Mouse (Mus musculus) CH12.LX (cell line): Measurements from ENCODE around the gene Vmn1r202. TPM values are rescaled to one million over a fixed set of nuclear protein-coding genes. Genes with fewer than 3 reads are reported as not detected.

Experiments used
- DNase-seq: peaks from one replicate; pipeline ENCODE4 v3.0.0-alpha.2; 2013; ENCODE audit errors: extremely low read depth
- H3K27ac ChIP-seq: 2 replicates; pipeline ENCODE4 v1.5.1; 2012; ENCODE audit warnings: low read depth, mild to moderate bottlenecking, control low read depth, moderate library complexity; ENCODE audit not compliant: insufficient read depth
- H3K27me3 ChIP-seq: replicated peaks from 2 replicates; pipeline ENCODE3; 2012; ENCODE audit warnings: inconsistent platforms
- H3K36me3 ChIP-seq, 2 experiments: replicated peaks in 1 of 2; 2 replicates each; pipeline versions ENCODE3 to v1.6.1; 2012; ENCODE audit warnings: inconsistent platforms in 1 of 2, low read length in 1 of 2, mild to moderate bottlenecking in 1 of 2, mixed read lengths in 1 of 2, moderate library complexity in 1 of 2; ENCODE audit not compliant: control insufficient read depth in 1 of 2, insufficient read depth in 1 of 2
- H3K4me1 ChIP-seq, 2 experiments: 2 replicates each; pipeline ENCODE4 v1.6.1; 2012; ENCODE audit warnings: inconsistent platforms in 1 of 2, moderate library complexity in 1 of 2; ENCODE audit not compliant: insufficient read depth in 2 of 2, control insufficient read depth in 1 of 2
- H3K4me2 ChIP-seq: 2 replicates; pipeline ENCODE4 v1.6.1; 2012; ENCODE audit warnings: low read depth, mild to moderate bottlenecking, control low read depth; ENCODE audit not compliant: poor library complexity, insufficient read depth, severe bottlenecking
- H3K4me3 ChIP-seq, 3 experiments: fragments of 150-350 bp in 1 of 3; sonication (generic) in 1 of 3; replicated peaks in 1 of 3; 2 replicates each; pipeline versions ENCODE3 to v1.5.1; 2011 to 2012; ENCODE audit warnings: low read depth in 2 of 3, low read length in 2 of 3, mild to moderate bottlenecking in 2 of 3, moderate library complexity in 2 of 3, control low read depth in 1 of 3, improper control_type of control experiment in 1 of 3, inconsistent platforms in 1 of 3, mixed read lengths in 1 of 3; ENCODE audit not compliant: poor library complexity in 1 of 3
- H3K79me2 ChIP-seq: replicated peaks from 2 replicates; pipeline ENCODE4 v1.6.1; 2012; ENCODE audit warnings: mild to moderate bottlenecking, moderate library complexity; ENCODE audit not compliant: control insufficient read depth, poor library complexity, insufficient read depth, severe bottlenecking; ENCODE audit errors: extremely low read depth
- H3K9ac ChIP-seq: 2 replicates; pipeline ENCODE4 v1.6.1; 2012; ENCODE audit warnings: low read depth, mild to moderate bottlenecking, control low read depth, moderate library complexity; ENCODE audit not compliant: insufficient read depth
- H3K9me3 ChIP-seq: replicated peaks from 2 replicates; pipeline ENCODE3; 2012; ENCODE audit warnings: low read length, inconsistent platforms, mixed read lengths
- BHLHE40 ChIP-seq: IDR thresholded peaks from 2 replicates; pipeline ENCODE4 v1.6.1; 2011; ENCODE audit warnings: mild to moderate bottlenecking, low read depth, low read length, improper control_type of control experiment
- EP300 ChIP-seq: IDR thresholded peaks from 2 replicates; pipeline ENCODE4 v1.6.1; 2011; ENCODE audit warnings: low read length, improper control_type of control experiment
- ETS1 ChIP-seq: conservative IDR thresholded peaks from 2 replicates; pipeline ENCODE4 v1.6.1; 2012; ENCODE audit warnings: low read depth, mild to moderate bottlenecking, inconsistent platforms, low read length, improper control_type of control experiment, moderate library complexity
- HCFC1 ChIP-seq: IDR thresholded peaks from 2 replicates; pipeline ENCODE4 v1.6.1; 2012; ENCODE audit warnings: low read depth, mild to moderate bottlenecking, inconsistent platforms, low read length, improper control_type of control experiment
- IRF4 ChIP-seq: IDR thresholded peaks from 2 replicates; pipeline ENCODE4 v1.6.1; 2014; ENCODE audit warnings: low read depth, mild to moderate bottlenecking, inconsistent platforms, low read length, improper control_type of control experiment
- JUN ChIP-seq: IDR thresholded peaks from 2 replicates; pipeline ENCODE4 v1.6.1; 2011; ENCODE audit warnings: low read depth, mild to moderate bottlenecking, low read length, improper control_type of control experiment, moderate library complexity; ENCODE audit not compliant: insufficient read depth
- JUND ChIP-seq: conservative IDR thresholded peaks from 2 replicates; pipeline ENCODE4 v1.6.1; 2011; ENCODE audit warnings: low read depth, low read length, improper control_type of control experiment
- MEF2A ChIP-seq: IDR thresholded peaks from 2 replicates; pipeline ENCODE4 v1.6.1; 2014; ENCODE audit warnings: low read depth, mild to moderate bottlenecking, inconsistent platforms, low read length, improper control_type of control experiment, borderline replicate concordance
- PAX5 ChIP-seq: IDR thresholded peaks from 2 replicates; pipeline ENCODE4 v1.6.1; 2012; ENCODE audit warnings: low read length, inconsistent platforms, mixed read lengths
- RCOR1 ChIP-seq: conservative IDR thresholded peaks from 2 replicates; pipeline ENCODE4 v1.6.1; 2012; ENCODE audit warnings: low read depth, mild to moderate bottlenecking, inconsistent platforms, low read length, improper control_type of control experiment
- SIN3A ChIP-seq: IDR thresholded peaks from 2 replicates; pipeline ENCODE4 v1.6.1; 2012; ENCODE audit warnings: low read length, improper control_type of control experiment, inconsistent platforms
- TCF12 ChIP-seq: IDR thresholded peaks from 2 replicates; pipeline ENCODE4 v1.6.1; 2014; ENCODE audit warnings: low read depth, mild to moderate bottlenecking, inconsistent platforms, low read length, improper control_type of control experiment
- ZC3H11A ChIP-seq: IDR thresholded peaks from 2 replicates; pipeline ENCODE4 v1.6.1; 2012; ENCODE audit warnings: low read depth, mild to moderate bottlenecking, inconsistent platforms, low read length, improper control_type of control experiment
- dilution Hi-C: fragments of 300-500 bp; cut with MboI; formaldehyde crosslinking; loops from 2 replicates; pipeline ENCODE4 v1.14.3; 2020; ENCODE audit warnings: low sequenced_read_pairs; ENCODE audit not compliant: extremely low pct_unique_long_range_greater_than_20kb, extremely low pct_ligation_motif_present
- in situ Hi-C: fragments of 300-500 bp; cut with MboI; formaldehyde crosslinking; loops from 3 replicates; pipeline ENCODE4 v1.14.3; 2019; ENCODE audit warnings: low sequenced_read_pairs, low pct_ligation_motif_present, low pct_unique_long_range_greater_than_20kb, mixed read lengths
- polyA plus RNA-seq: library from polyadenylated mRNA; unstranded; fragments of >175 nt; gene quantifications from 2 replicates; pipeline ENCODE4 v1.2.1, GENCODE M21; 2012; ENCODE audit warnings: low read depth; ENCODE audit not compliant: insufficient read length
- total RNA-seq, 2 experiments: library from RNA; depleted of rRNA; stranded (reverse); fragments of 300-350 nt in 1 of 2; fragments of >200 nt in 1 of 2; gene quantifications; 2 replicates each; pipeline ENCODE4 v1.2.3; 2012 to 2014

Gene Vmn1r202
- total and polyA plus RNA-seq, 3 experiments = not detected

DNA sequence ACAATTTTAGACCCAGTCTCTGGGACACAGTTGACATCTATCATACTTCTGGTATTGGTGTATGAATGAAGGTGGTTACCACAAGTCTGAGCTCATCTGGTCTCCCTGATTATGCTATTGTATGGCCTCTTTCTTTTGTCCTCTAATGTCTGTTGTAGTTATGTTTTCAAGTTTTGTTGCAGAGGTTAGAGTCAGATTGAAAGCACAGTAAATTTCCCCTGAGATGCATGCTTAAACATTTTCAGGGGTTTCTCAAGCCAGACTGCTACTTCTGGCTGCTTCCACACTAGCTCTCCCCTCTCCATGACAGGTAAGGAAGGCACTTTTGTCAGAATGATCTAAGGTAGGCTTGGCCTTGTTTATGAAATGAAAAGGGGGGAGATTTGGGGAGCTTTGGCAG is 50.0 kb downstream of the Vmn1r202 start:
- Histone ChIP-seq H3K4me2 (peak overlapping the region; percentile 17), H3K79me2 (no peaks in the 10 kb centered on the region), H3K27ac (no peak overlapping the region), H3K4me1 (peaks cover 2 to 17% of the 10 kb centered on the region in 2 experiments; a peak in 3 of 4 replicates), H3K36me3 (no peaks in the 10 kb centered on the region), H3K9me3 (no peaks in the 10 kb centered on the region), H3K9ac (0 out of 2 replicates have a peak overlapping the region, but pooled peaks have one; percentile 5), H3K4me3 (no peak overlapping the region), H3K27me3 (no peaks in the 10 kb centered on the region)
- TF ChIP-seq IRF4 (peak; percentile 92), PAX5 (no peak), RCOR1 (no peak; the same call in 1 of the 2 replicates), TCF12 (peak; percentile 56), JUND (peak; percentile 51; the same call in 1 of the 2 replicates), MEF2A (peak; percentile 35; the same call in 1 of the 2 replicates), BHLHE40 (0 out of 2 replicates have a peak, but pooled peaks have one; percentile 23), JUN (peak; percentile 37; the same call in 1 of the 2 replicates), HCFC1 (no peak), ZC3H11A (no peak), SIN3A (no peak), EP300 (peak; percentile 60; the same call in 1 of the 2 replicates), ETS1 (peak; percentile 44; the same call in 1 of the 2 replicates)
- dilution Hi-C loops (no loop called here), in situ Hi-C loops (no loop called here)
- DNase-seq = peak; percentile 32

Other genes with a start within 250 kb of the Vmn1r202 start
- gene Vmn1r195, start 234.9 kb downstream of the Vmn1r202 start, total RNA-seq (2012; rRNA removed) = not detected in 2 replicates
- gene Vmn1r195, start 234.9 kb downstream of the Vmn1r202 start, total RNA-seq (2014; rRNA removed) = not detected in 2 replicates
- not detected in 2 replicates for gene Vmn1r195, start 234.9 kb downstream of the Vmn1r202 start, polyA plus RNA-seq
- gene Vmn1r196, start 215.5 kb downstream of the Vmn1r202 start, total RNA-seq (2012; rRNA removed) = not detected in 2 replicates
- not detected in 2 replicates for gene Vmn1r196, start 215.5 kb downstream of the Vmn1r202 start, total RNA-seq (2014; rRNA removed)
- not detected in 2 replicates for gene Vmn1r196, start 215.5 kb downstream of the Vmn1r202 start, polyA plus RNA-seq
- gene Vmn1r197, start 180.8 kb downstream of the Vmn1r202 start, total RNA-seq (2012; rRNA removed) = not detected in 2 replicates
- gene Vmn1r197, start 180.8 kb downstream of the Vmn1r202 start, total RNA-seq (2014; rRNA removed) = not detected in 2 replicates
- gene Vmn1r197, start 180.8 kb downstream of the Vmn1r202 start, polyA plus RNA-seq = 0.04 TPM in 1 of 2 replicates, not detected in the other
- gene Vmn1r198, start 155.0 kb downstream of the Vmn1r202 start, total RNA-seq (2012; rRNA removed) = not detected in 2 replicates
- gene Vmn1r198, start 155.0 kb downstream of the Vmn1r202 start, total RNA-seq (2014; rRNA removed) = not detected in 2 replicates
- not detected in 2 replicates for gene Vmn1r198, start 155.0 kb downstream of the Vmn1r202 start, polyA plus RNA-seq
- not detected in 2 replicates for gene Vmn1r199, start 125.6 kb downstream of the Vmn1r202 start, total RNA-seq (2012; rRNA removed)
- not detected in 2 replicates for gene Vmn1r199, start 125.6 kb downstream of the Vmn1r202 start, total RNA-seq (2014; rRNA removed)
- not detected in 2 replicates for gene Vmn1r199, start 125.6 kb downstream of the Vmn1r202 start, polyA plus RNA-seq
- not detected in 2 replicates for gene Vmn1r200, start 115.0 kb downstream of the Vmn1r202 start, total RNA-seq (2012; rRNA removed)
- gene Vmn1r200, start 115.0 kb downstream of the Vmn1r202 start, total RNA-seq (2014; rRNA removed) = not detected in 2 replicates
- gene Vmn1r200, start 115.0 kb downstream of the Vmn1r202 start, polyA plus RNA-seq = not detected in 2 replicates
- gene Vmn1r201, start 33.5 kb downstream of the Vmn1r202 start, total RNA-seq (2012; rRNA removed) = 0.13 TPM in 1 of 2 replicates, not detected in the other
- 0.04 TPM in 1 of 2 replicates, not detected in the other for gene Vmn1r201, start 33.5 kb downstream of the Vmn1r202 start, total RNA-seq (2014; rRNA removed)
- not detected in 2 replicates for gene Vmn1r201, start 33.5 kb downstream of the Vmn1r202 start, polyA plus RNA-seq
- gene Vmn1r203, start 12.7 kb upstream of the Vmn1r202 start, total RNA-seq (2012; rRNA removed) = 0.04 TPM in 2 replicates
- gene Vmn1r203, start 12.7 kb upstream of the Vmn1r202 start, total RNA-seq (2014; rRNA removed) = 0.08 and 0.14 TPM in 2 replicates
- gene Vmn1r203, start 12.7 kb upstream of the Vmn1r202 start, polyA plus RNA-seq = 0.05 and 0.06 TPM in 2 replicates
- gene Vmn1r204, start 47.8 kb upstream of the Vmn1r202 start, total RNA-seq (2012; rRNA removed) = not detected in 2 replicates
- gene Vmn1r204, start 47.8 kb upstream of the Vmn1r202 start, total RNA-seq (2014; rRNA removed) = not detected in 2 replicates
- not detected in 2 replicates for gene Vmn1r204, start 47.8 kb upstream of the Vmn1r202 start, polyA plus RNA-seq
- gene Vmn1r205, start 87.6 kb upstream of the Vmn1r202 start, total RNA-seq (2012; rRNA removed) = not detected in 2 replicates
- gene Vmn1r205, start 87.6 kb upstream of the Vmn1r202 start, total RNA-seq (2014; rRNA removed) = not detected in 2 replicates
- not detected in 2 replicates for gene Vmn1r205, start 87.6 kb upstream of the Vmn1r202 start, polyA plus RNA-seq
- gene Vmn1r206, start 118.9 kb upstream of the Vmn1r202 start, total RNA-seq (2012; rRNA removed) = not detected in 2 replicates
- gene Vmn1r206, start 118.9 kb upstream of the Vmn1r202 start, total RNA-seq (2014; rRNA removed) = not detected in 2 replicates
- gene Vmn1r206, start 118.9 kb upstream of the Vmn1r202 start, polyA plus RNA-seq = not detected in 2 replicates
- not detected in 2 replicates for gene Vmn1r207-ps, start 224.2 kb upstream of the Vmn1r202 start, total RNA-seq (2012; rRNA removed)
- gene Vmn1r207-ps, start 224.2 kb upstream of the Vmn1r202 start, total RNA-seq (2014; rRNA removed) = not detected in 2 replicates
- gene Vmn1r207-ps, start 224.2 kb upstream of the Vmn1r202 start, polyA plus RNA-seq = not detected in 2 replicates